Mouse (Mus musculus) intestine, embryonic 14.5 days (tissue): ENCODE data around the gene Cyp2d34. TPM values are rescaled to one million over a fixed set of nuclear protein-coding genes. Genes with fewer than 3 reads are reported as not detected.

ENCODE experiments used
- ATAC-seq: fragments of 200-750 bp; cut with Nextera tagmentation; replicated peaks from 2 replicates; pipeline ENCODE4 v1.8.0; 2017; ENCODE audit warnings: low read depth, moderate number of reproducible peaks, moderate TSS enrichment, moderate library complexity; ENCODE audit not compliant: low FRiP score, low TSS enrichment
- DNase-seq: peaks from one replicate; pipeline ENCODE4 v3.0.0-alpha.2; 2018; ENCODE audit warnings: low spot score
- H3K27ac ChIP-seq: fragments of 300-500 bp; sonication (generic); 2 replicates; pipeline ENCODE4 v1.5.1; 2014; ENCODE audit warnings: low read depth, mild to moderate bottlenecking, control low read depth
- H3K27me3 ChIP-seq: fragments of 300-500 bp; sonication (generic); replicated peaks from 2 replicates; pipeline ENCODE4 v1.6.1; 2014; ENCODE audit warnings: low read length, control low read depth; ENCODE audit not compliant: control insufficient read depth, insufficient read depth
- H3K36me3 ChIP-seq: fragments of 300-500 bp; sonication (generic); 2 replicates; pipeline ENCODE4 v1.6.1; 2014; ENCODE audit warnings: low read length, control low read depth; ENCODE audit not compliant: control insufficient read depth, insufficient read depth
- H3K4me1 ChIP-seq: fragments of 300-500 bp; sonication (generic); replicated peaks from 2 replicates; pipeline ENCODE4 v1.6.1; 2014; ENCODE audit warnings: low read length, control low read depth, mixed read lengths; ENCODE audit not compliant: control insufficient read depth, insufficient read depth
- H3K4me2 ChIP-seq: fragments of 300-500 bp; sonication (generic); 2 replicates; pipeline ENCODE4 v1.6.1; 2014; ENCODE audit warnings: low read length
- H3K4me3 ChIP-seq: fragments of 300-500 bp; sonication (generic); 2 replicates; pipeline ENCODE4 v1.5.1; 2014; ENCODE audit warnings: low read depth, low read length, control low read depth, mixed read lengths
- H3K9ac ChIP-seq: fragments of 300-500 bp; sonication (generic); 2 replicates; pipeline ENCODE4 v1.6.1; 2014; ENCODE audit warnings: mild to moderate bottlenecking, low read length
- H3K9me3 ChIP-seq: fragments of 300-500 bp; sonication (generic); 2 replicates; pipeline ENCODE4 v1.6.1; 2016; ENCODE audit warnings: low read length, control low read depth; ENCODE audit not compliant: control insufficient read depth
- WGBS: fragments of 180-500 bp; shearing (Covaris S2); extraction: QIAGEN DNeasy Blood & Tissue Kit; methylation state at CpG from one replicate; pipeline ENCODE4 v1.1.7; 2014; 5-methylcytosine and 5-hydroxymethylcytosine counted together
- polyA plus RNA-seq: library from polyadenylated mRNA; unstranded; fragments of >200 nt; fragmentation: Nextera tagmentation; extraction: Ambion mirVana; gene quantifications from 2 replicates; pipeline ENCODE4 v1.2.1, GENCODE M21; 2014

Gene Cyp2d34
- polyA plus RNA-seq: not detected in 2 replicates

DNA sequence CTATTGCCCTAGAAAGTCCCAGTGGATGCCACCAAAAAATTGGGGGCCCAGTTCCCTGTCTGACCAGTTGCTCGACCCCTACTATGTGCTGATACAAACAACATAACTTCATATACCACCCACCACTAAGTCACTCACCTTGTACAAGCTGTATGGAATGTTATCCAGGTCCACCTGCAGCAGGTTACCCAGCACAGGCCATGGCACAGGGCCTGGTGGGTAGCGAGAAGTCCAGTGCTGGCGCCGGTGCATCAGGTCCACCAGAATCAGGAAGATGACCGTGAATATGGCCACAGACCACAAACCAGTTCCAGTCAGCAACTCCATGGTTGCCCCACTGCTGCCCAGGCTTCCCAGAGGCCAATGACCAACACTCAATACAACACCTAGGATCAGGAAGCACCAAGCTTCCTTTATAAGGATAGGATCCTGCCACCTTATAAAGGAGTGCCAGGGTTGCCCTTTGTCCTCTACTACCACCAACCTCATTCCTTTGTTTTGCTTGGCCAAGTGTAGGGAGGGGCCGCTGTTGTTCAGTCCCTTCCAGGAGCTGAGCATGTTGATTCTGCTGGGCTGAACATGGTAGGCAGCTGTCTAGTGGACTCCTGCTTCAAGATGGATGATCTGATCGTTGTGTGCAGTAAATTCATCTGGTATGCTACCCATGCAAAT, at the start of gene Cyp2d34:
TSS of gene Cyp2d34 (minus strand) at position 416 of the 672 bp plus-strand sequence.
- Histone ChIP-seq H3K36me3 (no peaks in the 10 kb centered on the region), H3K9me3 (no peaks in the 10 kb centered on the region), H3K9ac (no peak within 1 kb of the TSS), H3K27ac (no peak within 1 kb of the TSS), H3K4me2 (no peak within 1 kb of the TSS), H3K4me3 (no peak within 1 kb of the TSS), H3K4me1 (no peaks in the 10 kb centered on the region), H3K27me3 (no peaks in the 10 kb centered on the region)
- no peak for ATAC-seq
- WGBS: 89% methylated on average over 7 of the region's 7 CpGs
- peak; percentile 36 for DNase-seq

DNA sequence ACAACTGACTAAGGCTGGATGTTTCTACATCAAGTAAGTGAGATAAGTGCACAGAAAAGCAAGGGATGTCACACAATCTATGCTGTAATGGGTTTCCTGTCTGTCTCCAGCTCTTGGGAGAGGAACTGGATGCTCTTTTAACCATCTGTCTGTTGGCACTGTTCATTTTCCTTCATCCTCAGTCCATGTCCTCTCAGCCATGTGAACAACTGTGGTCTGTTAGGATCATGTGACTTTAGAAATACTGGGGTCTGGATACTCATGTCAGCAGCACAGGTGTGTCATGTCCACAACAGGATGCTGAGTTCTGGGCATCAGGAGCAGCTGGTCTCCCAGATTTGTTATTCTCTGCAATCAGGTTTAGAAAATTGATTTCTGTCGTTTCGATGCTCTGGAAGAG, 35.6 kb upstream of the Cyp2d34 start:
- Histone ChIP-seq H3K4me2 (no peak overlapping the region), H3K9me3 (no peaks in the 10 kb centered on the region), H3K9ac (no peak overlapping the region), H3K27ac (no peak overlapping the region), H3K27me3 (no peaks in the 10 kb centered on the region), H3K4me3 (no peak overlapping the region), H3K36me3 (no peaks in the 10 kb centered on the region), H3K4me1 (no peaks in the 10 kb centered on the region)
- WGBS: 68% methylated on average over 2 of the region's 2 CpGs
- ATAC-seq (no peak), DNase-seq (no peak)

GRCm38 (mm10) chr15:82644371-82644770, 23.6 kb upstream of the Cyp2d34 start:
- ATAC-seq: no peak
- H3K27me3 ChIP-seq: no peaks in the 10 kb centered on the region
- no peaks in the 10 kb centered on the region for H3K4me1 ChIP-seq

GRCm38 (mm10) chr15:82643771-82644170, 23.0 kb upstream of the Cyp2d34 start:
- DNase-seq: no peak
- H3K27me3 ChIP-seq: no peaks in the 10 kb centered on the region
- WGBS: 97% methylated on average over 5 of the region's 5 CpGs
- H3K4me3 ChIP-seq: no peak overlapping the region
- H3K27ac ChIP-seq: no peak overlapping the region
- no peak overlapping the region for H3K4me2 ChIP-seq
- no peaks in the 10 kb centered on the region for H3K4me1 ChIP-seq
- H3K36me3 ChIP-seq: no peaks in the 10 kb centered on the region
- no peaks in the 10 kb centered on the region for H3K9me3 ChIP-seq
- no peak overlapping the region for H3K9ac ChIP-seq
- ATAC-seq: no peak

More at GRCm38 (mm10) chr15:82644371-82644770, 23.6 kb upstream of the Cyp2d34 start:
- 86% methylated on average over 3 of the region's 3 CpGs for WGBS
- Histone ChIP-seq H3K36me3 (no peaks in the 10 kb centered on the region), H3K9ac (no peak overlapping the region), H3K4me2 (no peak overlapping the region), H3K4me3 (no peak overlapping the region), H3K9me3 (no peaks in the 10 kb centered on the region), H3K27ac (no peak overlapping the region)
- no peak for DNase-seq

GRCm38 (mm10) chr15:82642771-82643170, 22.0 kb upstream of the Cyp2d34 start:
- 87% methylated on average over 3 of the region's 3 CpGs for WGBS
- Histone ChIP-seq H3K36me3 (no peaks in the 10 kb centered on the region), H3K27ac (no peak overlapping the region), H3K9me3 (no peaks in the 10 kb centered on the region), H3K4me2 (no peak overlapping the region), H3K9ac (no peak overlapping the region), H3K27me3 (no peaks in the 10 kb centered on the region), H3K4me3 (no peak overlapping the region), H3K4me1 (no peaks in the 10 kb centered on the region)
- ATAC-seq: no peak
- peak; percentile 37 for DNase-seq

DNA sequence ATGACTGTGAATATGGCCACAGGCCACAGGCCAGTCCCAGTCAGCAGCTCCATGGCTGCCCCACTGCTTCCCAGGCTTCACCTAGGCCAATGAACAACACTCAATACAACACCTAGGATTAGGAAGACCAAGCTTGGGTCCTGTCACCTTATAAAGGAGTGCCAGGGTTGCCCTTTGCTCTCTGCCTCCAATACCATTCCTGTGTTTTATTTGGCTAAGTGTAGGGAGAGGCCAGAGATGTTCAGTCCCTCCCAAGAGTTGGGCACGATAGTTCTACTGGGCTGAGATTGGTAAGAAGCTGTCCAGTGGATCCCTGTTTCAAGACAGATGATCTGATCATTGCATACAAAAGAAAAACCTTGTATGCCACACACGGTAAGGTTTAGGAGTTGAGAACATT, 21.2 kb upstream of the Cyp2d34 start:
- H3K36me3 ChIP-seq: no peaks in the 10 kb centered on the region
- no peaks in the 10 kb centered on the region for H3K27me3 ChIP-seq
- no peak for ATAC-seq
- no peak overlapping the region for H3K9ac ChIP-seq
- H3K4me3 ChIP-seq: no peak overlapping the region
- no peaks in the 10 kb centered on the region for H3K9me3 ChIP-seq
- 81% methylated on average over 2 of the region's 2 CpGs for WGBS
- H3K4me2 ChIP-seq: no peak overlapping the region
- DNase-seq: peak; percentile 37
- H3K27ac ChIP-seq: no peak overlapping the region
- 0 out of 2 replicates have a peak, but pooled peaks cover 6% of the 10 kb centered on the region for H3K4me1 ChIP-seq

DNA sequence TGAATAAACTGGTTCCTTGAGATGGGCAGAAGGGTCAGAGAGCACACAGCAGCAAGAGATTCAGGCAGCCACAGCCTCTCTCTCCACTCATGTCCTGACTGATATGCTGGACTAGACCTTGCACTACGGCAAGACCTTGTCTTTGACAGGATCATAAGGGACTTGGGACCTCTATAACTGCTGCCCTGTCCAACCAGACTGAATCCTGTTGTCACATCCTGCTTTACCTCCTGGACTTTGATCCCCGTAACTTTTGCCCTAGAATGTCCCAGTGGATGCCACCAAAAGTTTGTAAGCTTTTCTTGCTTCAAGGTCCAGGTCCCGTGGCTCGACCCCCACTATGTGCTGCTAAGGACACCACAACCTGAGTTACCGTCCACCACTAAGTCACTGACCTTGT, 20.6 kb upstream of the Cyp2d34 start:
- Histone ChIP-seq H3K4me1 (0 out of 2 replicates have a peak, but pooled peaks cover 6% of the 10 kb centered on the region), H3K9me3 (no peaks in the 10 kb centered on the region), H3K27ac (no peak overlapping the region), H3K4me3 (no peak overlapping the region), H3K4me2 (no peak overlapping the region), H3K27me3 (no peaks in the 10 kb centered on the region), H3K36me3 (no peaks in the 10 kb centered on the region), H3K9ac (no peak overlapping the region)
- 89% methylated on average over 5 of the region's 5 CpGs for WGBS
- DNase-seq (no peak), ATAC-seq (no peak)

DNA sequence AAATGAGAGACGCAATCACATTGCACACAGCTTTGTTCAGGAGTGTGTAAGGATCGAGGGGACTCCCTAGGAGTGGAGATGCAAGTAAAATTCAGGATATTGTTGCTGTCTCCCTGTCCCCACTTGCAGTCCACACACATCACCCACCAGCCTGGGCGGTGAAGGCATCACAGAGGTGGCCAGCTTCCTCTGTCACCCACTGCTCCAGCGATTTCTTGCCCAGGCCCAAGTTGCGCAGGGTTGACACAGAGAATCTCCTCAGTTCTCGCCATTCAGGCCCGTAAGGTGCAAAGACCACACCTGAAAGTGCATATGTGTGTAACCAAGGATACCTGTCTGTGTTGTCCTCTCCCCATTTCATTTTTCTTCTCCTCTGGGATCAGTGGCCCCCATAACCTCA, 19.5 kb upstream of the Cyp2d34 start:
- no peak overlapping the region for H3K4me3 ChIP-seq
- 0 out of 2 replicates have a peak, but pooled peaks cover 6% of the 10 kb centered on the region for H3K4me1 ChIP-seq
- no peak overlapping the region for H3K27ac ChIP-seq
- no peaks in the 10 kb centered on the region for H3K36me3 ChIP-seq
- DNase-seq (peak; percentile 33), ATAC-seq (no peak)
- no peaks in the 10 kb centered on the region for H3K27me3 ChIP-seq
- WGBS: 89% methylated on average over 7 of the region's 7 CpGs
- no peak overlapping the region for H3K4me2 ChIP-seq
- no peak overlapping the region for H3K9ac ChIP-seq
- no peaks in the 10 kb centered on the region for H3K9me3 ChIP-seq
